Mouse (Mus musculus) cerebral cortex, adult 2 months (tissue): ENCODE measurements around the gene Rab21.

Source experiments
- WGBS: fragments of 180-500 bp; shearing (Covaris S2); methylation state at CpG from one replicate; pipeline ENCODE4 v1.1.7; 2018; 5-methylcytosine and 5-hydroxymethylcytosine counted together

The Rab21 gene

GRCm38 (mm10) chr10:115315473-115316171, at the start of gene Rab21:
TSS of gene Rab21 (minus strand) at chr10:115315594.
- under 1% methylated on average over 48 of the region's 48 CpGs for WGBS

GRCm38 (mm10) chr10:115363151-115363550, 47.8 kb upstream of the Rab21 start:
- 61% methylated on average over 4 of the region's 4 CpGs for WGBS

GRCm38 (mm10) chr10:115362623-115362964, 47.2 kb upstream of the Rab21 start:
- 3% methylated on average over 9 of the region's 9 CpGs for WGBS

- WGBS, result 1% methylated on average over 54 of the region's 58 CpGs
Measured at GRCm38 (mm10) chr10:115361840-115362622, 46.6 kb upstream of the Rab21 start, which contains the start of gene Tmem19. TSS of gene Tmem19 (minus strand) at chr10:115362501.

- 93% methylated on average over 7 of the region's 7 CpGs for WGBS
Measured at GRCm38 (mm10) chr10:115359066-115359465, 43.7 kb upstream of the Rab21 start.

GRCm38 (mm10) chr10:115358216-115358919, 43.0 kb upstream of the Rab21 start:
- 94% methylated on average over 17 of the region's 17 CpGs for WGBS

- 86% methylated on average over 6 of the region's 7 CpGs for WGBS
Measured at GRCm38 (mm10) chr10:115356106-115356505, 40.7 kb upstream of the Rab21 start.

GRCm38 (mm10) chr10:115355016-115355415, 39.6 kb upstream of the Rab21 start:
- WGBS, result 91% methylated on average over 6 of the region's 6 CpGs

- WGBS, result 55% methylated on average over 6 of the region's 6 CpGs
Measured at GRCm38 (mm10) chr10:115354553-115354952, 39.2 kb upstream of the Rab21 start.

GRCm38 (mm10) chr10:115350810-115351397, 35.5 kb upstream of the Rab21 start:
- whole genome bisulfite sequencing, result 80% methylated on average over 2 of the region's 2 CpGs

GRCm38 (mm10) chr10:115349509-115349908, 34.1 kb upstream of the Rab21 start:
- WGBS, result 83% methylated on average over 7 of the region's 7 CpGs

GRCm38 (mm10) chr10:115349029-115349428, 33.6 kb upstream of the Rab21 start:
- WGBS, result 74% methylated on average over 10 of the region's 10 CpGs

GRCm38 (mm10) chr10:115348131-115348530, 32.7 kb upstream of the Rab21 start:
- 86% methylated on average over 6 of the region's 6 CpGs for WGBS

GRCm38 (mm10) chr10:115342771-115343425, 27.5 kb upstream of the Rab21 start:
- WGBS, result 88% methylated on average over 4 of the region's 4 CpGs

- WGBS, result 91% methylated on average over 7 of the region's 7 CpGs
Measured at GRCm38 (mm10) chr10:115339820-115340328, 24.5 kb upstream of the Rab21 start.

- 90% methylated on average over 4 of the region's 4 CpGs for WGBS
Measured at GRCm38 (mm10) chr10:115336901-115337300, 21.5 kb upstream of the Rab21 start.

- 58% methylated on average over 9 of the region's 9 CpGs for WGBS
Measured at GRCm38 (mm10) chr10:115333528-115333927, 18.1 kb upstream of the Rab21 start.

GRCm38 (mm10) chr10:115332997-115333396, 17.6 kb upstream of the Rab21 start:
- WGBS, result 79% methylated on average over 4 of the region's 4 CpGs

GRCm38 (mm10) chr10:115332420-115332952, 17.1 kb upstream of the Rab21 start:
- WGBS, result 86% methylated on average over 8 of the region's 8 CpGs

GRCm38 (mm10) chr10:115329010-115329530, 13.7 kb upstream of the Rab21 start:
- 82% methylated on average over 3 of the region's 3 CpGs for WGBS

- 61% methylated on average over 6 of the region's 6 CpGs for WGBS
Measured at GRCm38 (mm10) chr10:115328514-115328913, 13.1 kb upstream of the Rab21 start.
